Mouse (Mus musculus) embryonic facial prominence, embryonic 12.5 days (tissue): ENCODE measurements at regions not wholly inside any gene's neighbourhood (a gene's known extent, or its start where the extent isn't known, plus 50 kb on each side); places are given as distances from the start of the nearest gene placed in this dataset.

ENCODE experiments used
- ATAC-seq: fragments of 200-750 bp; cut with Nextera tagmentation; 2 replicates; pipeline ENCODE4 v1.8.0; 2017; ENCODE audit not compliant: insufficient number of reproducible peaks, insufficient read depth, low FRiP score, low TSS enrichment
- H3K27ac ChIP-seq: fragments of 300-500 bp; sonication (generic); 2 replicates; pipeline ENCODE4 v1.5.1; 2016; ENCODE audit warnings: mild to moderate bottlenecking
- H3K27me3 ChIP-seq: fragments of 300-500 bp; sonication (generic); 2 replicates; pipeline ENCODE4 v1.6.1; 2016; ENCODE audit warnings: mild to moderate bottlenecking, moderate library complexity
- H3K36me3 ChIP-seq: fragments of 300-500 bp; sonication (generic); 2 replicates; pipeline ENCODE4 v1.6.1; 2016; ENCODE audit warnings: mild to moderate bottlenecking
- H3K4me1 ChIP-seq: fragments of 300-500 bp; sonication (generic); 2 replicates; pipeline ENCODE4 v1.6.1; 2016
- H3K4me2 ChIP-seq: fragments of 300-500 bp; sonication (generic); replicated peaks from 2 replicates; pipeline ENCODE4 v1.6.1; 2016; ENCODE audit warnings: mild to moderate bottlenecking, moderate library complexity
- H3K4me3 ChIP-seq: fragments of 300-500 bp; sonication (generic); 2 replicates; pipeline ENCODE4 v1.5.1; 2016; ENCODE audit warnings: mild to moderate bottlenecking
- H3K9ac ChIP-seq: fragments of 300-500 bp; sonication (generic); 2 replicates; pipeline ENCODE4 v1.6.1; 2016; ENCODE audit warnings: mild to moderate bottlenecking, moderate library complexity
- H3K9me3 ChIP-seq: fragments of 300-500 bp; sonication (generic); 2 replicates; pipeline ENCODE4 v1.6.1; 2016; ENCODE audit warnings: mild to moderate bottlenecking, moderate library complexity
- WGBS: fragments of 180-500 bp; shearing (Covaris S2); methylation state at CpG from one replicate; pipeline ENCODE4 v1.1.7; 2016; 5-methylcytosine and 5-hydroxymethylcytosine counted together

GRCm38 (mm10) chr13:28898900-28899299 lies 54.6 kb downstream of the Sox4 start:
- H3K36me3 ChIP-seq = no peaks in the 10 kb centered on the region
- no peak overlapping the region for H3K4me3 ChIP-seq
- H3K9me3 ChIP-seq = peaks cover 7% of the 10 kb centered on the region
- ATAC-seq = no peak
- no peak overlapping the region for H3K27ac ChIP-seq
- WGBS = 89% methylated on average over 4 of the region's 4 CpGs
- H3K27me3 ChIP-seq = no peaks in the 10 kb centered on the region
- H3K9ac ChIP-seq = no peak overlapping the region
- H3K4me2 ChIP-seq = no peak overlapping the region
- H3K4me1 ChIP-seq = no peaks in the 10 kb centered on the region

DNA sequence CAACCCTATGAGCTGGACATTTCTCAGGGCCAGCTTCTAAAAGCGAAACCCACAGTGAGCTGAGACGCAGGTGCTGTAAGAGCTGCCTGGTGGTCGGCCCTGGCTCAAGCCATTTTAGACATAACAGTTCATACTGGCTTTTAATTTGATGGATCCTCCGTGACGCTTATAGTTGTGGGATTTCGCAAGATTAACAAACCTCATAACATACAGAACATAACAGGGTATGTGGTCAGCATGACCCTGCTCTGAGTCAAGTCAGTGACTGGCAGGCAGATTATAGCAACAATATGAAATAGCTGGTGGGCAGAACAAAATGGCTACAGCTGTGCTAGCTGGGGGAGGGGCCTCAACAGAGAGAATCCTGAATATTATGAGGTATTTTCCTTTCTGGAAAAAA lies 60.6 kb downstream of the Sox4 start:
- no peak overlapping the region for H3K4me3 ChIP-seq
- H3K27me3 ChIP-seq = no peaks in the 10 kb centered on the region
- H3K27ac ChIP-seq = no peak overlapping the region
- 84% methylated on average over 6 of the region's 6 CpGs for WGBS
- H3K36me3 ChIP-seq = no peaks in the 10 kb centered on the region
- H3K4me1 ChIP-seq = no peaks in the 10 kb centered on the region
- H3K4me2 ChIP-seq = no peak overlapping the region
- H3K9me3 ChIP-seq = peaks cover 7% of the 10 kb centered on the region
- ATAC-seq = no peak
- H3K9ac ChIP-seq = no peak overlapping the region

GRCm38 (mm10) chr13:28887098-28887497 lies 66.4 kb downstream of the Sox4 start:
- peaks cover 16% of the 10 kb centered on the region; the same call in 1 of the 2 replicates for H3K27me3 ChIP-seq
- H3K4me1 ChIP-seq = peaks cover 19% of the 10 kb centered on the region
- H3K36me3 ChIP-seq = no peaks in the 10 kb centered on the region
- no peak for ATAC-seq
- peak overlapping the region; percentile 9 for H3K4me3 ChIP-seq
- WGBS = 11% methylated on average over 13 of the region's 13 CpGs
- no peaks in the 10 kb centered on the region for H3K9me3 ChIP-seq
- no peak overlapping the region for H3K9ac ChIP-seq
- no peak overlapping the region for H3K27ac ChIP-seq
- peak overlapping the region; percentile 33 for H3K4me2 ChIP-seq

- ATAC-seq = no peak
- no peak overlapping the region for H3K27ac ChIP-seq
- H3K9me3 ChIP-seq = no peaks in the 10 kb centered on the region
- no peaks in the 10 kb centered on the region for H3K36me3 ChIP-seq
- WGBS = 8% methylated on average over 11 of the region's 11 CpGs
- peaks cover 23% of the 10 kb centered on the region for H3K4me1 ChIP-seq
- no peak overlapping the region for H3K9ac ChIP-seq
- H3K4me3 ChIP-seq = peak overlapping the region; percentile 9
- peaks cover 16% of the 10 kb centered on the region; the same call in 1 of the 2 replicates for H3K27me3 ChIP-seq
- peak overlapping the region; percentile 33 for H3K4me2 ChIP-seq
These were observed 66.8 kb downstream of the Sox4 start for GRCm38 (mm10) chr13:28886691-28887090.

GRCm38 (mm10) chr13:28885083-28886037 lies 68.2 kb downstream of the Sox4 start:
- 1% methylated on average over 28 of the region's 30 CpGs for WGBS
- Histone ChIP-seq H3K4me2 (peak overlapping the region; percentile 69), H3K27ac (no peak overlapping the region), H3K4me1 (peaks cover 35% of the 10 kb centered on the region), H3K9ac (peak overlapping the region; percentile 82), H3K4me3 (peak overlapping the region; percentile 67), H3K27me3 (peaks cover 16% of the 10 kb centered on the region; the same call in 1 of the 2 replicates), H3K9me3 (no peaks in the 10 kb centered on the region), H3K36me3 (no peaks in the 10 kb centered on the region)
- 0 out of 2 replicates have a peak, but pooled peaks have one; percentile 42 for ATAC-seq

DNA sequence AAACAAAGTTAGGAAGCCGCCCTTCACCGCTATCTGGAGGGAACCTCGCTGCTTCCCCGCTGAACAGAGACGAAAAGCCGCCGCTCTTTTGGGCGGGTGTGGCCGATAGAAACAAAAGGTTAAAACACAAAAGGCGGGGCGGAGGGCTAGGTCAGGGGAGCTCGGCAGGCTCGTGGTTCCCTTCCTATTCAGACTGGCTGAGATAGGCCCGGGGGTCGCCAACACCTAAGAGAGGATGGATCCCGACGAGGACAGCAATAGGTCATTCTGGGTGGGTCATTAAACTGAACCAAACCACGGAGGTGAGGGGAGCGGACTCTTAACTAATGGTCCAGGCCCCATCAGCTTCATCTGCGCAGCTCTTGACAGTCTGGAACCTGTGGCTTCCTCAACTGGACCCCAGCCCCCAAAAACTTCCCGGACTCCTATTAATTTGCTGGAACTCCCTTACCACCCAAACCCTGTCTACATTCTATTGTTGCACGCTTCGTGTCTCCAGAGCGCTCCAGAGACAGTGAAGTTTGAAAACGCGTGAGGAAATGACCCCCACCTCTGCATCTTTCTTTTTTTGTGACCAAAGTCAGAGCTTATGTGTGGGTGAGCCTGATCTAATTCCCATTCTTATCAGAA lies 69.2 kb downstream of the Sox4 start:
- Histone ChIP-seq H3K27me3 (peaks cover 16% of the 10 kb centered on the region; the same call in 1 of the 2 replicates), H3K9me3 (no peaks in the 10 kb centered on the region), H3K4me2 (peak overlapping the region; percentile 69), H3K36me3 (no peaks in the 10 kb centered on the region), H3K4me3 (peak overlapping the region; percentile 67), H3K9ac (peak overlapping the region; percentile 82), H3K4me1 (peaks cover 42% of the 10 kb centered on the region), H3K27ac (peak overlapping the region; percentile 20; the same call in 1 of the 2 replicates)
- 0 out of 2 replicates have a peak, but pooled peaks have one; percentile 16 for ATAC-seq
- WGBS = under 1% methylated on average over 26 of the region's 26 CpGs

DNA sequence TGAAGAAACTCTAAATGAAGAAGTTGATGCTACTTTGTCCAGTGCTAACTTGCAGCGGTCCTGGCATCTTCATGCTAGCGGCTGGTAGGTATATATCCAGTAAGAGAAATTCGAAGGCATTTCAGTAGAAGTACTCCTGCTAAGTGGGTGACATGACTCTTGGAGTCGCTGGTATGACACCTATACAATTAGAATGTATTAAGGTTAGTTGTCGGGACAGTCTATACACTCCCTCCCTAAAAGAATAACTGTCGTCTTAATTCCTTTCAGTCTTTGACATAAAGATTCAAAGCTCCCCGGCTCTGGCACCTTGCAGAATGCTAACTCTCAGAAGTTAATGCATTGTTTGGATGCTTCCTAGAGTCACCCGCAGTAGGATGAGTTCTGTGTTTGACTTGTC lies 70.1 kb downstream of the Sox4 start:
- H3K4me3 ChIP-seq = peak overlapping the region; percentile 67
- no peak for ATAC-seq
- H3K36me3 ChIP-seq = no peaks in the 10 kb centered on the region
- H3K4me1 ChIP-seq = peaks cover 52% of the 10 kb centered on the region
- peak overlapping the region; percentile 82; the same call in 1 of the 2 replicates for H3K9ac ChIP-seq
- H3K27me3 ChIP-seq = peaks cover 16% of the 10 kb centered on the region; the same call in 1 of the 2 replicates
- WGBS = 34% methylated on average over 8 of the region's 8 CpGs
- no peak overlapping the region for H3K27ac ChIP-seq
- peak overlapping the region; percentile 69 for H3K4me2 ChIP-seq
- H3K9me3 ChIP-seq = no peaks in the 10 kb centered on the region

DNA sequence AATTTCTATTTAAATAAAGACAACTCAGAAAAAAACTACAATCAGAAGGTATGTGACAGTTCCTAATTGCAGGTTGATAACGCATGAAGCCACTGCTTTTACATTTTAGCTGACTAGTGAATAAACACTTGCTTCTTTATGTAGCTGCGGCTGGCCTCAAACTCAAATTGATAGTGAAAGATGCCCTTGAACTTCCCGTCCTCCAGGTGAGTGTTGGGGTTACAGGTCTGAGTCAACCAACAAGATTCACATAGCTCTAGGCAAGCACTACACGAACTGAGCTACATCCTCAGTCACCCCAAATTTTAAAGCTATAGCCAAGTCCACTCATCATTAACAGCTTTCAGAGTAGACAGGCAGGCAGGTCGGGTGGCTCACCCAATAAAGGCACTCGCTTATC lies 72.6 kb downstream of the Sox4 start:
- Histone ChIP-seq H3K9ac (no peak overlapping the region; the same call in 1 of the 2 replicates), H3K9me3 (no peaks in the 10 kb centered on the region), H3K36me3 (0 out of 2 replicates have a peak, but pooled peaks cover 4% of the 10 kb centered on the region), H3K27me3 (peaks cover 1% of the 10 kb centered on the region; the same call in 1 of the 2 replicates), H3K4me2 (peak overlapping the region; percentile 69), H3K27ac (no peak overlapping the region), H3K4me1 (peaks cover 51% of the 10 kb centered on the region), H3K4me3 (peak overlapping the region; percentile 30; the same call in 1 of the 2 replicates)
- WGBS = 69% methylated on average over 6 of the region's 6 CpGs
- no peak for ATAC-seq

DNA sequence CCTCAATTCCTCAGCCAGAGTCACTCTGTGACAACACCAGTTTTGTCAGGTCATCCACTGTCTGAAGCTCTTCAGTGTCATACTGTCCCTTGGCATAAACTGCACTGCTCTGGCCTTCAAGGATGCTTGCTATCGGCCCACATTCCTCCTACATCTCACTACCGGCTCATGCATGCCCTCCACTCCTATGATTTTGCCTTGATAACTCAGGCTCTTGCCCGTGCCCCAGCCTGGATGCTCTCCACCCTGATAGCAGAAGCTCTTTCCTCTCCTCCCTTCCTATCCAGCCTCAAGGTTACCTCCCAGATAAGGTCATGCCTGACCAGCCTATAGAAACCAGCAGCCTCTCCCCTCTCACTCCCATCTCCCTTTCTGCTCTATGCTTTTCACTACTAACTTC lies 74.8 kb downstream of the Sox4 start:
- no peak for ATAC-seq
- Histone ChIP-seq H3K9ac (no peak overlapping the region), H3K4me2 (no peak overlapping the region), H3K27me3 (no peaks in the 10 kb centered on the region), H3K4me1 (peaks cover 53% of the 10 kb centered on the region), H3K27ac (no peak overlapping the region), H3K4me3 (no peak overlapping the region), H3K36me3 (peaks cover 16% of the 10 kb centered on the region), H3K9me3 (no peaks in the 10 kb centered on the region)
- WGBS = 80% methylated on average over 3 of the region's 3 CpGs

- Histone ChIP-seq H3K27me3 (no peaks in the 10 kb centered on the region), H3K4me1 (peaks cover 44% of the 10 kb centered on the region), H3K9ac (no peak overlapping the region), H3K4me3 (no peak overlapping the region), H3K27ac (no peak overlapping the region), H3K36me3 (peaks cover 29% of the 10 kb centered on the region), H3K9me3 (no peaks in the 10 kb centered on the region), H3K4me2 (no peak overlapping the region)
- no peak for ATAC-seq
- WGBS = 77% methylated on average over 4 of the region's 4 CpGs
These were observed 76.7 kb downstream of the Sox4 start for GRCm38 (mm10) chr13:28876771-28877170.

DNA sequence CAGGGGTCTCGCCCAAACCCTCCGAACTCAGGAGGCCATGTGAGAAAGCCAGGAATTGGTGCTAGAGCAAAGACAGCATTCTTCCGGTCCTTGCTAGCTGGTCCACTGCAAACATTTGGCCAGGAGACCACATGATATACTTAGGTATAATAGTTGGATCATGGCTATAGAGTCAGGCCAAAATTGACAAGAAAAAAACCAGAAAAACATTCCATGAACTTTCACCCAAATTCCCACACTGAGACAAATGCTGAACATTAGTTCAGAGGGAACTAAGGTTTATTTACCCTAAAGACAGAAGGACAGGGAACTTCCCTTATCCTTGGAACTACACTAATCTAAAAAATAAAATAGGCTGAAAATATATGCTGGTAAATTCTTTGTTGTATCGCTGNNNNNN lies 82.8 kb downstream of the Sox4 start:
- H3K27me3 ChIP-seq = no peaks in the 10 kb centered on the region
- H3K9me3 ChIP-seq = peaks cover 2% of the 10 kb centered on the region; the same call in 1 of the 2 replicates
- peaks cover 57% of the 10 kb centered on the region for H3K36me3 ChIP-seq
- no peak overlapping the region for H3K27ac ChIP-seq
- peaks cover 14% of the 10 kb centered on the region for H3K4me1 ChIP-seq
- no peak overlapping the region for H3K4me2 ChIP-seq
- ATAC-seq = no peak
- H3K9ac ChIP-seq = no peak overlapping the region
- WGBS = 88% methylated on average over 4 of the region's 4 CpGs
- H3K4me3 ChIP-seq = no peak overlapping the region
